Mouse (Mus musculus): ENCODE measurements around the gene Plbd1.

- TF ChIP-seq TAL1 (IDR thresholded peaks at IDR 0.05; ENCODE audit: low read length) (no peak), GATA1 (IDR thresholded peaks at IDR 0.05; ENCODE audit: low read length) (no peak)
Measured at GRCm38 (mm10) chr6:136659226-136659625, 2.5 kb downstream of the Plbd1 start.
